Mouse (Mus musculus) lung, postnatal 0 days (tissue): Measurements from ENCODE around the gene Itih1. TPM values are rescaled to one million over a fixed set of nuclear protein-coding genes. Genes with fewer than 3 reads are reported as not detected.

Source experiments
- ATAC-seq: fragments of 200-750 bp; cut with Nextera tagmentation; 2 replicates; pipeline ENCODE4 v1.8.0; 2017; ENCODE audit warnings: moderate library complexity
- DNase-seq: peaks from one replicate; pipeline ENCODE4 v3.0.0-alpha.2; 2016; ENCODE audit warnings: low spot score
- H3K27ac ChIP-seq: fragments of 300-500 bp; sonication (generic); 2 replicates; pipeline ENCODE4 v1.5.1; 2014; ENCODE audit warnings: antibody characterized with exemption, mild to moderate bottlenecking, low read length, mixed read lengths
- H3K27me3 ChIP-seq: fragments of 300-500 bp; sonication (generic); replicated peaks from 2 replicates; pipeline ENCODE4 v1.6.1; 2014; ENCODE audit warnings: low read length, mixed read lengths; ENCODE audit not compliant: insufficient read depth
- H3K36me3 ChIP-seq: fragments of 300-500 bp; sonication (generic); 2 replicates; pipeline ENCODE4 v1.6.1; 2014; ENCODE audit warnings: low read length, mixed read lengths; ENCODE audit not compliant: insufficient read depth
- H3K4me1 ChIP-seq: fragments of 300-500 bp; sonication (generic); 2 replicates; pipeline ENCODE4 v1.6.1; 2014; ENCODE audit warnings: antibody characterized with exemption, low read depth, low read length, mixed read lengths; ENCODE audit not compliant: insufficient read depth
- H3K4me2 ChIP-seq: fragments of 300-500 bp; sonication (generic); replicated peaks from 2 replicates; pipeline ENCODE4 v1.6.1; 2014; ENCODE audit warnings: low read depth, mild to moderate bottlenecking, low read length, moderate library complexity, mixed read lengths
- H3K4me3 ChIP-seq: fragments of 300-500 bp; sonication (generic); 2 replicates; pipeline ENCODE4 v1.5.1; 2014; ENCODE audit warnings: low read depth, low read length
- H3K9ac ChIP-seq: fragments of 300-500 bp; sonication (generic); replicated peaks from 2 replicates; pipeline ENCODE4 v1.6.1; 2014; ENCODE audit warnings: low read depth, mild to moderate bottlenecking
- H3K9me3 ChIP-seq: fragments of 300-500 bp; sonication (generic); 2 replicates; pipeline ENCODE4 v1.6.1; 2016; ENCODE audit warnings: low read length, mixed read lengths
- CTCF ChIP-seq: IDR thresholded peaks from 2 replicates; pipeline ENCODE4 v1.5.1; 2016; ENCODE audit warnings: antibody characterized with exemption, mild to moderate bottlenecking
- EP300 ChIP-seq: IDR thresholded peaks from 2 replicates; pipeline ENCODE4 v1.6.1; 2016; ENCODE audit warnings: antibody characterized with exemption, mild to moderate bottlenecking, control low read depth
- WGBS: fragments of 180-500 bp; shearing (Covaris S2); extraction: QIAGEN DNeasy Blood & Tissue Kit; methylation state at CpG from one replicate; pipeline ENCODE4 v1.1.7; 2014; 5-methylcytosine and 5-hydroxymethylcytosine counted together
- polyA plus RNA-seq: library from polyadenylated mRNA; unstranded; fragments of >200 nt; fragmentation: Nextera tagmentation; extraction: Ambion mirVana; gene quantifications from 2 replicates; pipeline ENCODE4 v1.2.1, GENCODE M21; 2015

Gene Itih1
- polyA plus RNA-seq, 1 experiment from 2014 or later = 0.81 TPM

- ATAC-seq = peak; percentile 99
Measured at GRCm38 (mm10) chr14:30951154-30951825, 8.2 kb upstream of the Itih1 start, which contains the start of gene Nek4. Gene Nek4 (plus strand): TSS chr14:30951377.

GRCm38 (mm10) chr14:30949986-30950385 lies 6.9 kb upstream of the Itih1 start:
- H3K27me3 ChIP-seq = no peaks in the 10 kb centered on the region
- no peak overlapping the region for H3K9ac ChIP-seq
- TF ChIP-seq EP300 = no peak
- no peak for TF ChIP-seq CTCF
- H3K9me3 ChIP-seq = no peaks in the 10 kb centered on the region
- no peak overlapping the region for H3K4me3 ChIP-seq
- no peaks in the 10 kb centered on the region for H3K36me3 ChIP-seq
- ATAC-seq = no peak
- no peak overlapping the region for H3K27ac ChIP-seq
- peaks cover 3% of the 10 kb centered on the region; the same call in 1 of the 2 replicates for H3K4me1 ChIP-seq
- DNase-seq = no peak
- 90% methylated on average over 10 of the region's 10 CpGs for WGBS
- H3K4me2 ChIP-seq = no peak overlapping the region

More at GRCm38 (mm10) chr14:30951154-30951825, 8.2 kb upstream of the Itih1 start, which contains the start of gene Nek4:
- 1% methylated on average over 56 of the region's 57 CpGs for WGBS
- H3K27me3 ChIP-seq = no peaks in the 10 kb centered on the region
- TF ChIP-seq CTCF (peak; percentile 50), EP300 (no peak)
- DNase-seq = peak; percentile 99
- peak within 1 kb of the TSS; percentile 65 for H3K4me3 ChIP-seq
- peak within 1 kb of the TSS; percentile 73 for H3K9ac ChIP-seq
- peaks cover 3% of the 10 kb centered on the region; the same call in 1 of the 2 replicates for H3K4me1 ChIP-seq
- H3K27ac ChIP-seq = peak within 1 kb of the TSS; percentile 74
- H3K9me3 ChIP-seq = no peaks in the 10 kb centered on the region
- H3K4me2 ChIP-seq = peak within 1 kb of the TSS; percentile 79
- no peaks in the 10 kb centered on the region for H3K36me3 ChIP-seq

DNA sequence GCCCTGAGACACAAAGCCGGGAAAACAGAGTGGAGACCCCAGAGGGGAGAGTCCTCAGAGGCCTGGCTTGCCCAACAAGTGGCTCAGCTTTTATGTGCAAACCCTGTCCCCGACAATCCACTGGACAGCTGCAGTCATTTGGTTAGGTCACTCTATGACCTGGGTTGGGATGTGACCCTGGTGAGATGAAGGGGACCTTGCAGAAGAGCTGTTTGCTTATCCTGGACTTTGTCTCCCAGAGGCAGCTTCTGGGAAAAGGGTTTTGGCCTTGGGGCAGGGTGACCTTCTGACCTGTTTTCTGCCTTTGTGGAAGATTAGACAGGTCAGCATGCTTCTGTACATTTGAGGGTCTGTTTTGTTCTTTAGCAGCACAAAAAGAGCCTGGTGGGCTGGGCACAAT lies 1.7 kb upstream of the Itih1 start:
- no peak for DNase-seq
- Histone ChIP-seq H3K4me3 (no peak overlapping the region), H3K4me2 (no peak overlapping the region), H3K36me3 (no peaks in the 10 kb centered on the region), H3K9ac (no peak overlapping the region), H3K9me3 (no peaks in the 10 kb centered on the region), H3K27ac (peak overlapping the region; percentile 77), H3K4me1 (no peaks in the 10 kb centered on the region; the same call in 1 of the 2 replicates), H3K27me3 (no peaks in the 10 kb centered on the region)
- no peak for ATAC-seq
- TF ChIP-seq EP300 (no peak), CTCF (no peak)
- WGBS = 82% methylated on average over 2 of the region's 2 CpGs

DNA sequence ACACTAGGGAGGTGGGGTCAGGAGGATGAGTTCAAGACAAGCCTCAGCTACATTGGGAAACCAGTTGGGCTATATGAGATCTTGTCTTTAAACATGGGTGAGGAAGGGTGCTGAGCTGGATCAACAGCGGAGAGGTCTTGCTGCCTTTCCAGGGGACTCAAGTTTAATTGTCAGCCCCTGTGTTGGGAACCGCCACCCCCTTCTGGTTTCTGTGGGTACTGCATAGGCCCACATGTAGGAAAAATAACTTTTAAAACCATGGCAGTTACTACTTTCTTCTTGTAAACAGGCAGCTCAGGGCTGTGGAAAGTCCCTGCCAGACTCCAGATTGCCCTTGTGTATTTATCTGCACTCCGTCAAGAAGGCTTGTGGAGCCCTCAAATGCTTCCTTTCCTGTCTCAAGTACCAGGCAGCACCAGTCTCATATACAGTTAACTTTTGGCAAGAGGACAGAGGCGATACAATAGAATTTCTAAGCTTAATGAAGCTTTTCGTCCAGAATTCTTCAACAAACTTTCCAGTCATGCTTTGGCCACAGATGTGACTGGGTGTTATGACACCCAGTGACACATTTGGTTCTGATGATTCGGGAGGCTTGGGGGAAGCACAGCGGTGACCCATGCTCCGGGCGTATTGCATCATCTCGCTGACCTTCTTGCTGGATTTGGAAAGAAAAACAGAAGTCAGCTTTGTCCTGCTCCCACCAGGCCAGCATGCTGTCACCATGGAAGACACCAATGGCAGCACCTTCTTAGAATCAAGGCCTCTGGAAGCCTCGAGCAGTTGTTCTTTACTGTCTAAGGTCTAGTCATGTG lies 978 bp upstream of the Itih1 start:
- ATAC-seq (peak; percentile 82), DNase-seq (peak; percentile 89)
- peak overlapping the region; percentile 77 for H3K27ac ChIP-seq

GRCm38 (mm10) chr14:30942254-30942653 lies 835 bp downstream of the Itih1 start:
- TF ChIP-seq EP300 (0 out of 2 replicates have a peak, but pooled peaks have one; percentile 14), CTCF (no peak)
- H3K27ac ChIP-seq = no peak overlapping the region
- peak; percentile 60 for DNase-seq
- no peaks in the 10 kb centered on the region; the same call in 1 of the 2 replicates for H3K4me1 ChIP-seq
- H3K27me3 ChIP-seq = no peaks in the 10 kb centered on the region
- no peak overlapping the region for H3K4me2 ChIP-seq
- no peak overlapping the region for H3K9ac ChIP-seq
- ATAC-seq = peak; percentile 34
- no peaks in the 10 kb centered on the region for H3K9me3 ChIP-seq
- no peak overlapping the region for H3K4me3 ChIP-seq
- 74% methylated on average over 4 of the region's 4 CpGs for WGBS
- no peaks in the 10 kb centered on the region for H3K36me3 ChIP-seq

More for the DNA sequence above, 978 bp upstream of the Itih1 start:
- Histone ChIP-seq H3K9me3 (no peaks in the 10 kb centered on the region), H3K4me2 (no peak overlapping the region), H3K36me3 (no peaks in the 10 kb centered on the region), H3K4me3 (no peak overlapping the region), H3K27me3 (no peaks in the 10 kb centered on the region), H3K4me1 (no peaks in the 10 kb centered on the region; the same call in 1 of the 2 replicates), H3K9ac (no peak overlapping the region; the same call in 1 of the 2 replicates)
- 38% methylated on average over 11 of the region's 11 CpGs for WGBS
- TF ChIP-seq CTCF (peak; percentile 85), EP300 (peak; percentile 68)

GRCm38 (mm10) chr14:30933351-30933750 lies 9.7 kb downstream of the Itih1 start:
- 79% methylated on average over 9 of the region's 9 CpGs for WGBS
- Histone ChIP-seq H3K9ac (no peak overlapping the region), H3K4me3 (no peak overlapping the region), H3K36me3 (no peaks in the 10 kb centered on the region), H3K4me2 (no peak overlapping the region), H3K4me1 (no peaks in the 10 kb centered on the region), H3K27ac (no peak overlapping the region), H3K9me3 (no peaks in the 10 kb centered on the region), H3K27me3 (no peaks in the 10 kb centered on the region)
- TF ChIP-seq EP300 = no peak
- no peak for TF ChIP-seq CTCF
- DNase-seq (no peak), ATAC-seq (no peak)
